Mouse (Mus musculus): ENCODE data around the gene Tbck.

Gene Tbck

DNA sequence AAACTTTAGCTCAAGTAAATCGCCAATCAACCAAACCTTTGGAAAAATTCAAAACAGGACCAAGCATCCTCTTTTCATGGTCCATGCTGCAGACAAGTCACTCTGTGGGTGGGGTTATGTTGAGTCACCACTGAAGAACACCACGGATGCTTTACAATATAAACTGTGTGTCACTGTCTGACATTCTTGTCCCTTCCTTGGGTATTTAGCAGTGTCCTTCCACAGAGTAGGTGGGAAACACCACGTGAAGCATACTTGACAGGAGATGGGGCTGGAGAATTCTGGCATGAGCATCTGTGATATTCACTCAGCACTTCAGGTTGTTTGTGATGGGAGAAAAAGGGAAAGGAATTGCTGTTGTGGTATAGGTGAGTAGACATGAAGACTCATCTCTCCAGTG is 183.0 kb downstream of the Tbck start:
- DNase-seq (ENCODE audit: low read depth, low spot score): no peak

DNA sequence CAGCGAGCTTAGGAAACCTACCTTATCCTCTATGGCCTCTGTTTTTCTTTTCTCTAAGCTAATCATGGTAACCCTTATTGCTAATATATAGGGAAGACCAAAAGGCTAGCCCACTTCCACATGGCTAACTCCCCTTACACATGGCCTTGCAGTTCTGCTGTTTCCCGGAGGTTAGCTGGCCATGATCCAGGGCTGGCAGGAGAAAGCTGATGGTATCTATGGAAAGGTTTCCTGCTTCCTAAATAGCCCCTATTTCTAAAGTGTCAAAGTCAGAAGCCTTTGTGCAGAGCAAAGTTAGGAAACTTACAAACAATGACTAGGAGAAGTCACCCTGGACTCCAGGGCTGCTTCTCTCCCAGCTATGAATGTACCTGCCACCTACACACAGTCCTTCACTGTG is 184.9 kb downstream of the Tbck start:
- DNase-seq (ENCODE audit: low read depth, low spot score): no peak

DNA sequence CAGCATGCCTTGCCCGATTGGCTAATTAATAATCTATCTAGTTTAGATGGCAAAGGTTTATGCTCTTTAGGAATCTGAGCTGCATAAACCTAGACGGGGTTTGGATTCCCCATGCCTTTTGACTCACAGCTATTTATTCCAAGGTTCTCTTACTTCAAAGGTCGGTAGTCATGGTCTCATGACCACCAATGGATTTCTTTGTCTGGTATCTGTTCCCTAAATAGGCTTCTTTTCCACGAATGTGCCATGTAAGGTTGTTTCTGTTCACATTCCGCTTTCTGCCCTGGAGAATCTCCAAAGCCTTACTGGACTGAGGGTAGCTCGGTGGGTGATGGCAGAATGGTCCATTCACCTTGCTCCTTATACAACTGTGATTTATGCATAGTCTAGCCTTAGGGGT is 186.1 kb downstream of the Tbck start:
- DNase-seq (ENCODE audit: low read depth, low spot score): no peak

DNA sequence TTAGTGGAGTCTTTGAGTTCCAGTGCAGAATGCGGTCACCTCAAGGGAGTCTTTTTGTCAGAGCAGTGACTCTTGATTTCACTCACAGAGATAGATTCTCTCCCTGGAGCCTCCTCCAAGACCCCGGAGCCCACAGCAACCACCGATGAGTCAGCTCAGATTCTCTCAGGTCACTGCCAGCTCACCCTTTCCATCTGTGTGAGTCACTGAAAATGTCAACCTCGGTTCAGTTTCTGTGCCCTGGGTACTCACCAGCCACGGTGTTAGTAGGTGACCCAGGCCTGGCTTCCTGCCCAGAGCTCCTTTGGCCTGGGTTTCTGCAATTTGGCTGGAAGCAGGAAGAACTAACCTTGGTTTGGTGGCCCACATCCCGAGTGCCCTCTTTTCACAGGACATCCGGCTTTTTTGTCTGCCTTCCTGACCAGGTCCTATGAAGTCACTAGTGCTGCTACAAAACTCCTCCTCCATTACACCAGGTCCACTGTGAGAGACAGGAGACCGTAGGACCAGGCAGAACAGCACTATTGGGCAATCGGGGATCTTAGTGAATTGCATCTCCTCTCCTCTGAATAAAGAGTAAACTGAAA is 187.5 kb downstream of the Tbck start:
- DNase-seq (ENCODE audit: low read depth, low spot score): no peak

DNA sequence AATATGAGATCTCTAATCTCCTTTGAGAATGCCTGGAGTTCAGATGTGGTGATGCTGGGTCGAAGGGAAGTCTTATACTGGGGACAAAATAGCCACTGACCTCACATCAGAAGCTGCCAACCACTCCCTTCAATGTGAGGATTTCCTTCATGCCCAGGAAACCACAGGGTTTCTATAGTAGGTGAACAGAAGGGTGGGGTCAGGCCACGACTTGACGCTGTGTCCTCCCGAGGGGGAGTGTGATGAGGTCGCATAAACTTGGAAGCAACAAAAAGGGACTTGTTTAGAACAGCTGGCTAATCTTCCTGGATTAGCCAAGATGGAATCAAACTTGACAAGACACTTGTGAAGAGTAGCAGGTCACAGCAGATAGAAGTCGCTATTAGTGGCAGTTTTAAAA is 189.3 kb downstream of the Tbck start:
- DNase-seq (ENCODE audit: low read depth, low spot score): no peak

DNA sequence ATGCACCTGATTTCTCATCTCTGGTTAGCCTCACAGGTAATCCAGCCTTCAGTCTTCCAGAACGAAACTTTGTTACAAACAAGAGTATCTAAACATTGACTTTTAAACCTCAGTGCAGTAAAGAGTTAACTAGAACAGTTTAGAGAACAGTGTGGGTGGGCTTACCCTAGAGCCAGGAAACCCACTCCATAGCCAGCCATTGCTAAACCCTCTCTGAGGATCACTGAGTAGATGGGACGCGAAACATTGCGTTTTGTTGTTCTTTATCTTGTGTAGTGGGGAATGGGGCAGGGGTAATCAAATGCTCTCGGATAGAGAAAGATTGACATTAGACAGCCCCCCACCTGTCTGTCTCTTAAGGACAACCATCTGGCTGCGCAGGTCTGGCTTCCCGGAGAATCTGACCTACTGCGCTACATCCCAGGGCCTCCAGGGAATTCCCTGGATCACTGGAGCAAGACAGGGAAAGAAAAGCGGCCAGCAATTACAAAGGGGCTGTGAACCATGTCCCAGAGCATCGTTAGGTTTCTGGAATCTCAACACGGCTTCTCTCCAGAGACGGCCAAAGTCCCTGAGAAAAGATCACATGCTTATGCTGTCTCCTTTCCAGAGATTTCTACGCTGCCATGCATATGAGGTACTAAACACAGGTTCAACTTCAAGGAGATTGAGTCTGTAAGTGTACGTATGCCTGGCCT is 192.2 kb downstream of the Tbck start:
- peak; percentile 45 for DNase-seq (ENCODE audit: low read depth, low spot score)

DNA sequence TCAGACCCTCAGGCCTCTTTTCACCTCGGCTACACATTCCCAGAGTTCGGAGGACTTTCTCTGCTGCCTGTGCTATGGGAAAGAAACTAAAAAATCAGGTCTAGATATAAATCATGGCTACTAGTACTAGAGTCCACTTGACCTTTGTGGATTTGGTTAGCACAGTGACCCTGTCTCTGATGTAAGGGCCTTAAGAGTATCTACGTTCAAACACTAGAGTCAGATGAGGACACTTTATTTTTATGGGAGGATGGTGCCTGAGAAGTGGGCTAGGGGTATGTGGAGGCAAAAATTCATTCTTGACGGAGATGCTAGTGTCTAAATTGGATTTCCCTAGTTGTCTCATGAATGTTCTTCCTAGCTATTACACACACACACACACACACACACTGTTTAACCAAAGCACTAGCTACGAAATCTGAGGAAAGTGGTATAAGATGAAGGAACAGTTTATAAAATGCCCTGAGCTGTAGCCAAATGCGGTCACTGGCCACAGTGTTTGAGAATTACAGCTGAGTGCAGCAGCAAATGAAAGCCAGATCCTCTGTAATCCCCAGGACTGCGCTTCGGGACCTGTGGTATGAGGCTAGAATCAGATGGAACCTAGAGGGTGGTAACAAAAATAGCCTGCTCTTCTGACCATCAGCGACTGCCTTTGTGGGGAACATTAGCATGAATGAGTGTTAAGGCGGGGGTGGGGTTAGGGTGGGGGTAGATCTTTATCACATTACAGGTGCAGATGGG is 193.2 kb downstream of the Tbck start:
- DNase-seq (ENCODE audit: low read depth, low spot score): peak; percentile 16

DNA sequence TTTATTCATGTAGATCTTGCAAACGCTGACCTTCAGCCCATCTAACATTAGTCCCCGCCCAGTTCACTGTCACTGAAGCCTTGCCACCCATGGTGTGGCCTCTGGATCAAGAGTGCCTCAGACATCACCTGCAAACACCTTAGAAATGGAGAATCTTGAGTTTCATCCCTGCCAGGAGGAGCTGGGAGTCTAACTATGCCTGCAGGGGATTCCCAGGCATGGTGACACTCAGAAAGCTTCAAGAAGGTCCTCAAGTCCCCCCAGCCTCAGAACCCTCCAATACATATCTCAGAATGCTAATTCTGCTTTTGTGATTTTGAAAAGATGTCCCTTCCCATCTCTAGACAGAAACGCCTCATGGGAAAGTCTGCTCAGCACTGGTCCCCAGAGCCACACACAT is 196.4 kb downstream of the Tbck start:
- no peak for DNase-seq (ENCODE audit: low read depth, low spot score)

DNA sequence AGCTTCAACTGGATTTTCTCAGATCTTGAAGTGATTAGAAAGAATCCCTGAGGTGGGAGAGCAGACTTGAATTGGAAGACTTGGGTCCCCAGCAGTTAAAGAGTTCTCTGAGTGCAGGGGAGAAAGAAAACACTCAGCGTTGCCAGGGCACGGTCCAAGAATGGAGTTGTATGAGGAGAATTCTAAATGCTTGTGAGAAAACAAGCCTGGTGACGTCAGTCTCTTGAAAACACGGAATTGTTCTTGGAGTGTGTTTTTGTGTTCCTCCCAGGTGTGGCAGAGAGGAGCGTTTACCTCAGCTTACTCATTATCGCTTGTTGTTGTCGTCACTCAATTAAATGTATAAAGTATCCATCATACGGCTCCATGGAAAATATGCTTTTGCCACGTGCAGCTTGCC is 196.9 kb downstream of the Tbck start:
- no peak for DNase-seq (ENCODE audit: low read depth, low spot score)

DNA sequence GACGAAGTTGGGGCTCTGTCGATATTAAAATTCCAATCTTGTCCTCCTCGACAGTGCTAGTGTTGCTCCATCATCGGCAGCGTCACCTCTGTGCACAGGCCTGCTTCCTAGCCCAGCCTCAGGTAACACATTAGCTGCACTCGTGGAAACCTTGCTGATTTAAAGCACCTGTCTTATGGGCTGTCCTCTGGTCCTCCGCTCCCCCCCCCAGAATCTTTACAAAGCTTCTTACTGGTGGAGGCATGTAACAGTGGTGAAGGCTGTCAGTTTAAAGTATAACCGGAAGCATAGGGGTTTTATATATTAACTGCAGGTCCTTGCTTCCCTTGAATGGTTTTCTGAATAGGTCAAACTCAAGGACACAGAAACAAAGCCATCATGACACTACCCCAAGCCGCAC is 199.3 kb downstream of the Tbck start:
- DNase-seq (ENCODE audit: low read depth, low spot score): no peak

DNA sequence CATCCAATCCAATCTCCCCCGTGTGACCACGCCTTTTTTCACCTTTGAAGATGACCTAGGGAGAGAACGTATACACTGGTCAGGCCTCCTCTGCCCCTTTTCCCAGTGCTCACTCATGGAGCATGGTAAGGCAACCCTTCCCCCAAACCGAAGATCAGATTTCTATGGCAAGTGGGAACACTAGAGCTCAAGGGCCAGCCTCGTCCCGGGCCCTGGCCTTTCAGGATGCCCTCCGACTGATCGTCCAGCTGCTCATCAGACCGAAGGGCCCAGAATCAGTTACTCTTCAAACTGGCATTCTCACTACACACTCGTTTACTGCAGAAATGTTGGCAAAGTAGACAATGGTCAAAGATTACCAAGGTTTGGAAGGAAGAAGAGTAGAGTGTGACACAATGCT is 200.5 kb downstream of the Tbck start:
- DNase-seq (ENCODE audit: low read depth, low spot score): no peak

DNA sequence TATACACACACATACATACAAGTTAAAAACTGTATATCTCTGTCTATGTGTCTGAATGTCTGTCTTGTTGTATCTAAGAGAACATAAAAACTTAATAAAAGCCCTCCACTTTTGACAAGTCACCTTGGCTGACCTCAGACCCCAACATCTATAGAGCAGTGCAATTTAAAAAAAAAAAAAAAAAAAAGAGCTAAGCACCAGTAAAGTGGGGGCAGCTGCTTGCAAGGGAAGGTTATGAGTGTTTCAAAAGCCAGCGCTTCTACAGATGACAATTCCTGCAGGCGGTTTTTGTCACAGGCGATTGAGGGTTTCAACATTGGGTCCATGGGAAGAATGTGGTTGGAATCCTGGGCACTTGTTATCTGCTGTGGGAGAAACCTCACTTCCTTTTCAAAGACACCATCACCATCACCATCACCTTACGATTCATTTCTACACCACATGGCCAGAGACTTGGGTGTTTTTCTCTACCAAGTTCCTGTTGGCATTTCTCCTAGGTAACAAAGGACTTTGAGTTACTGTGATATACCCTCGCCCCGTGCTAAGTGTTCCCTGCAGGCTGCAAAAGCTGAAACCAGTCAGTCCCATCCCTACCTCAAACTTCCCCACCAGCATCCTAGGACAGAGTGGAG is 202.6 kb downstream of the Tbck start:
- no peak for DNase-seq (ENCODE audit: low read depth, low spot score)

DNA sequence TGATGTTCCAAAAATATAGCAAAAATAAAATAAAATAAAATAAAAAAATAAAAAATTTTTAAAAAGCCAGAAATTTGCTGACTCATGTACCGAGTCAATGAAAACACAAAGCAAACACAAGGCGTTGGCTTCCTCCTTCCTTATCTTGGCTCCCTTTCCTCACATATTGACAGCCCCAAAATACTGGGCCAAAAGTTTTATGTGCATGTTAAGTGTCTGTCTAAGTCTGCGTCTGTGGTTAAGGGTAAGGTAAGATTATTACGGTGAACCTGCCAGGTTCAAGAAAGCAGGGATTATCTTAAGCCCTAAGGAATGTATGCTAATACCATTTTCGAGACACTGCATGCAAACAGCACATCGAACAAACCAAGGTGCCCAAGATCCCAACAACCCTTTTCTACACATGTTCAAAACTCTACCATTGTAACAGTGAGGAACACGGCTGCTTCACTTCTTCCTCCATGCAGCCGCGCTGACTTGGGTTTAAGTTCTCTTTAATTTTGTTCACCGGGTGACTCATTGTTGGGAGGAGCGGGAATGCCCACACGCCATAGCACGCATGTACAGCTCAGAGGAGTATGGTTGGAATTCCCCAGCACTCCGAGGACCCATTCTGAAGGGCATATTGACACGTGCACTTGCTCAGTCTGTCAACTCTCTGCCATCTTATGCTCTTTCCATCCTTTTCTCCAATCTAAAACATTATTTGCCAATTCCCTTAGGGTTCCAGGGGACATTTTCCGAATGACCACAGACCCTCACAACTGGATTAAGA is 203.3 kb downstream of the Tbck start:
- DNase-seq (ENCODE audit: low read depth, low spot score): no peak
